Mouse (Mus musculus): Measurements from ENCODE around the gene Mpp3. TPM values are rescaled to one million over a fixed set of nuclear protein-coding genes. Genes with fewer than 3 reads are reported as not detected.
"Not testable (repeated sequence)": the region's sequence is repeated elsewhere in the genome, so short reads cannot be mapped to it uniquely, and the experiment has no call there.

The Mpp3 gene
- polyA plus RNA-seq, 1 experiment from 2014 or later, result 43.5 TPM

GRCm38 (mm10) chr11:102006271-102006670, 22.0 kb downstream of the Mpp3 start:
- 45% methylated on average over 9 of the region's 9 CpGs for WGBS
- Histone ChIP-seq H3K27ac (0 out of 2 replicates have a peak overlapping the region, but pooled peaks have one; percentile 8), H3K4me3 (no peak overlapping the region), H3K4me2 (no peak overlapping the region), H3K27me3 (no peaks in the 10 kb centered on the region), H3K4me1 (replicated peaks) (peaks cover 25% of the 10 kb centered on the region), H3K9me3 (no peaks in the 10 kb centered on the region), H3K9ac (no peak overlapping the region), H3K36me3 (peaks cover 78% of the 10 kb centered on the region)
- ATAC-seq (ENCODE audit: low FRiP score), result no peak

GRCm38 (mm10) chr11:102004251-102004650, 24.0 kb downstream of the Mpp3 start:
- Histone ChIP-seq H3K4me2 (no peak overlapping the region), H3K27ac (no peak overlapping the region), H3K27me3 (no peaks in the 10 kb centered on the region), H3K4me3 (no peak overlapping the region), H3K4me1 (replicated peaks) (peaks cover 11% of the 10 kb centered on the region; the same call in 1 of the 2 replicates), H3K9ac (no peak overlapping the region), H3K9me3 (no peaks in the 10 kb centered on the region), H3K36me3 (peaks cover 78% of the 10 kb centered on the region)
- ATAC-seq (ENCODE audit: low FRiP score), result no peak
- 92% methylated on average over 8 of the region's 8 CpGs for WGBS

- no peak overlapping the region for H3K4me3 ChIP-seq
- H3K4me2 ChIP-seq, result no peak overlapping the region
- H3K27ac ChIP-seq, result 0 out of 2 replicates have a peak overlapping the region, but pooled peaks have one; percentile 6
- H3K27me3 ChIP-seq, result no peaks in the 10 kb centered on the region
- H3K9me3 ChIP-seq, result no peaks in the 10 kb centered on the region
- 45% methylated on average over 4 of the region's 4 CpGs for WGBS
- H3K36me3 ChIP-seq, result peaks cover 45% of the 10 kb centered on the region
- H3K9ac ChIP-seq, result no peak overlapping the region
- peaks cover 4% of the 10 kb centered on the region; the same call in 1 of the 2 replicates for H3K4me1 ChIP-seq (replicated peaks)
- no peak for ATAC-seq (ENCODE audit: low FRiP score)
Observed at GRCm38 (mm10) chr11:101999466-101999865, 28.8 kb downstream of the Mpp3 start.

GRCm38 (mm10) chr11:101998258-101998657, 30.0 kb downstream of the Mpp3 start:
- 53% methylated on average over 5 of the region's 5 CpGs for WGBS
- ATAC-seq (ENCODE audit: low FRiP score), result no peak

GRCm38 (mm10) chr11:101995938-101996337, 32.3 kb downstream of the Mpp3 start:
- Histone ChIP-seq H3K36me3 (peaks cover 19% of the 10 kb centered on the region), H3K4me2 (no peak overlapping the region), H3K27ac (no peak overlapping the region), H3K4me1 (replicated peaks) (peaks cover 4% of the 10 kb centered on the region; the same call in 1 of the 2 replicates), H3K27me3 (no peaks in the 10 kb centered on the region), H3K9me3 (no peaks in the 10 kb centered on the region), H3K4me3 (no peak overlapping the region), H3K9ac (no peak overlapping the region)
- 92% methylated on average over 7 of the region's 7 CpGs for WGBS
- no peak for ATAC-seq (ENCODE audit: low FRiP score)

More at GRCm38 (mm10) chr11:101998258-101998657, 30.0 kb downstream of the Mpp3 start:
- Histone ChIP-seq H3K4me3 (no peak overlapping the region), H3K4me2 (no peak overlapping the region), H3K9me3 (no peaks in the 10 kb centered on the region), H3K27me3 (no peaks in the 10 kb centered on the region), H3K36me3 (peaks cover 34% of the 10 kb centered on the region), H3K27ac (no peak overlapping the region), H3K4me1 (replicated peaks) (peaks cover 4% of the 10 kb centered on the region; the same call in 1 of the 2 replicates), H3K9ac (no peak overlapping the region)

- Histone ChIP-seq H3K9ac (no peak overlapping the region), H3K4me2 (no peak overlapping the region), H3K4me3 (no peak overlapping the region), H3K36me3 (peaks cover 7% of the 10 kb centered on the region; the same call in 1 of the 2 replicates), H3K27me3 (no peaks in the 10 kb centered on the region; the same call in 1 of the 2 replicates), H3K27ac (no peak overlapping the region), H3K4me1 (replicated peaks) (no peaks in the 10 kb centered on the region), H3K9me3 (no peaks in the 10 kb centered on the region)
- no peak for ATAC-seq (ENCODE audit: low FRiP score)
- 85% methylated on average over 8 of the region's 8 CpGs for WGBS
Observed at GRCm38 (mm10) chr11:101994100-101994499, 34.2 kb downstream of the Mpp3 start.

- Histone ChIP-seq H3K4me3 (no peak overlapping the region), H3K4me2 (no peak overlapping the region), H3K9ac (no peak overlapping the region), H3K27me3 (peaks cover 3% of the 10 kb centered on the region; the same call in 1 of the 2 replicates), H3K4me1 (replicated peaks) (no peaks in the 10 kb centered on the region), H3K36me3 (peaks cover 7% of the 10 kb centered on the region; the same call in 1 of the 2 replicates), H3K27ac (no peak overlapping the region), H3K9me3 (no peaks in the 10 kb centered on the region)
- no peak for ATAC-seq (ENCODE audit: low FRiP score)
- 88% methylated on average over 7 of the region's 7 CpGs for WGBS
Observed at GRCm38 (mm10) chr11:101992411-101992810, 35.9 kb downstream of the Mpp3 start.

GRCm38 (mm10) chr11:101991813-101992212, 36.4 kb downstream of the Mpp3 start:
- peaks cover 7% of the 10 kb centered on the region; the same call in 1 of the 2 replicates for H3K27me3 ChIP-seq
- H3K36me3 ChIP-seq, result peaks cover 7% of the 10 kb centered on the region; the same call in 1 of the 2 replicates
- no peak overlapping the region for H3K4me3 ChIP-seq
- no peak overlapping the region for H3K4me2 ChIP-seq
- WGBS, result 82% methylated on average over 3 of the region's 3 CpGs
- H3K4me1 ChIP-seq (replicated peaks), result no peaks in the 10 kb centered on the region
- ATAC-seq (ENCODE audit: low FRiP score), result no peak
- no peak overlapping the region for H3K27ac ChIP-seq
- H3K9me3 ChIP-seq, result no peaks in the 10 kb centered on the region
- no peak overlapping the region for H3K9ac ChIP-seq

GRCm38 (mm10) chr11:101990244-101990643, 38.0 kb downstream of the Mpp3 start:
- ATAC-seq (ENCODE audit: low FRiP score), result no peak
- H3K4me2 ChIP-seq, result no peak overlapping the region
- H3K4me1 ChIP-seq (replicated peaks), result peaks cover 7% of the 10 kb centered on the region; the same call in 1 of the 2 replicates
- H3K27me3 ChIP-seq, result peaks cover 7% of the 10 kb centered on the region
- WGBS, result 81% methylated on average over 3 of the region's 3 CpGs
- no peak overlapping the region for H3K4me3 ChIP-seq
- no peaks in the 10 kb centered on the region for H3K36me3 ChIP-seq
- no peaks in the 10 kb centered on the region for H3K9me3 ChIP-seq
- H3K9ac ChIP-seq, result no peak overlapping the region
- H3K27ac ChIP-seq, result no peak overlapping the region

GRCm38 (mm10) chr11:101986913-101987312, 41.3 kb downstream of the Mpp3 start, which contains the start of gene Dusp3:
Gene Dusp3, minus strand, starts transcription at chr11:101987013.
- peaks cover 7% of the 10 kb centered on the region for H3K27me3 ChIP-seq
- H3K4me3 ChIP-seq, result no peak within 1 kb of the TSS
- H3K4me2 ChIP-seq, result no peak within 1 kb of the TSS
- no peaks in the 10 kb centered on the region for H3K36me3 ChIP-seq
- WGBS, result 85% methylated on average over 3 of the region's 3 CpGs
- no peak within 1 kb of the TSS for H3K9ac ChIP-seq
- H3K9me3 ChIP-seq, result no peaks in the 10 kb centered on the region
- ATAC-seq (ENCODE audit: low FRiP score), result no peak
- no peak within 1 kb of the TSS for H3K27ac ChIP-seq
- H3K4me1 ChIP-seq (replicated peaks), result peaks cover 29% of the 10 kb centered on the region

GRCm38 (mm10) chr11:101985990-101986389, 42.3 kb downstream of the Mpp3 start:
- Histone ChIP-seq H3K27me3 (peaks cover 7% of the 10 kb centered on the region), H3K4me1 (replicated peaks) (peaks cover 29% of the 10 kb centered on the region), H3K9ac (no peak overlapping the region), H3K27ac (no peak overlapping the region), H3K36me3 (no peaks in the 10 kb centered on the region), H3K9me3 (no peaks in the 10 kb centered on the region), H3K4me2 (no peak overlapping the region), H3K4me3 (no peak overlapping the region)
- WGBS, result 7% methylated on average over 10 of the region's 10 CpGs
- ATAC-seq (ENCODE audit: low FRiP score), result no peak

- H3K4me3 ChIP-seq; H3K4me2 ChIP-seq; H3K27me3 ChIP-seq; H3K36me3 ChIP-seq; H3K27ac ChIP-seq; ATAC-seq (ENCODE audit: low FRiP score); H3K9me3 ChIP-seq; H3K9ac ChIP-seq: not testable (repeated sequence)
- peaks cover 29% of the 10 kb centered on the region for H3K4me1 ChIP-seq (replicated peaks)
- 73% methylated on average over 6 of the region's 6 CpGs for WGBS
Observed at GRCm38 (mm10) chr11:101985450-101985849, 42.8 kb downstream of the Mpp3 start.

Data from hindbrain, embryonic 13.5 days (tissue).